In genomic region chr7:6729061-6729817, GRCm38 (mm10) we compare ENCODE assay signal across 7 mouse cellular contexts. TPM values are rescaled to one million over a fixed set of nuclear protein-coding genes. Genes with fewer than 3 reads are reported as not detected.
DNase-seq lines count a peak whose midpoint lies in the region; ATAC-seq and TF ChIP-seq lines count a peak whose summit lies in the region.

No protein-coding gene starts in this region.

- peak overlapping the region; percentile 27 for H3K4me3 ChIP-seq in bone marrow, adult 2 months (replicated peaks; ENCODE audit: control insufficient read depth, low read depth, low read length)
- peak overlapping the region; percentile 46 for H3K4me3 ChIP-seq in embryonic facial prominence, embryonic 11.5 days (ENCODE audit: low read depth, low read length)
- H3K4me3 ChIP-seq in intestine, postnatal 0 days (ENCODE audit: low read depth, low read length) = peak overlapping the region; percentile 52

- WGBS in bone marrow, adult 2 months = 44% methylated on average over 37 of the region's 37 CpGs
- 53% methylated on average over 37 of the region's 37 CpGs for WGBS in embryonic facial prominence, embryonic 11.5 days
- 44% methylated on average over 37 of the region's 37 CpGs for WGBS in intestine, postnatal 0 days

- H3K9ac ChIP-seq in embryonic facial prominence, embryonic 11.5 days (replicated peaks; ENCODE audit: low read length) = peak overlapping the region; percentile 66
- peak overlapping the region; percentile 41; the same call in 1 of the 2 replicates for H3K9ac ChIP-seq in intestine, postnatal 0 days (ENCODE audit: low read depth, low read length)

- no peak for TF ChIP-seq POLR2A in bone marrow, adult 2 months (IDR thresholded peaks at IDR 0.05; ENCODE audit: borderline replicate concordance, control insufficient read depth, low read depth, low read length)

- H3K9me3 ChIP-seq in embryonic facial prominence, embryonic 11.5 days (replicated peaks; ENCODE audit: control insufficient read depth, low read length) = peaks cover 8% of the 10 kb centered on the region
- peaks cover 8% of the 10 kb centered on the region; the same call in 1 of the 2 replicates for H3K9me3 ChIP-seq in intestine, postnatal 0 days (ENCODE audit: control insufficient read depth)

- peak; percentile 94 for DNase-seq in embryonic facial prominence, embryonic 11.5 days (ENCODE audit: low spot score)
- DNase-seq in left cerebral cortex, postnatal 36 days (ENCODE audit: low spot score in 2 of 2) = peak; percentile 89 to 90
- peak; percentile 95 for DNase-seq in mesoderm, embryonic 11.5 days (ENCODE audit: low read depth, low spot score)
- DNase-seq in right cerebral cortex, postnatal 4 days = peak; percentile 93

- intact Hi-C loops in left cerebral cortex, postnatal 36 days (cut with DNase I) = no loop called here

- ATAC-seq in embryonic facial prominence, embryonic 11.5 days (replicated peaks; ENCODE audit: insufficient number of reproducible peaks, low FRiP score, low TSS enrichment, low read depth) = peak; percentile 44
- ATAC-seq in granulocyte monocyte progenitor cell, adult 5-6 weeks (replicated peaks; ENCODE audit: poor library complexity, severe bottlenecking) = peak; percentile 83
- peak; percentile 40 for ATAC-seq in intestine, postnatal 0 days

- H3K27ac ChIP-seq in bone marrow, adult 2 months (ENCODE audit: control insufficient read depth, insufficient read depth, low read depth, low read length, poor library complexity) = no peak overlapping the region
- peak overlapping the region; percentile 82 for H3K27ac ChIP-seq in embryonic facial prominence, embryonic 11.5 days (replicated peaks; ENCODE audit: low read depth, low read length)
- peak overlapping the region; percentile 84 for H3K27ac ChIP-seq in intestine, postnatal 0 days (ENCODE audit: low read depth, low read length)

- H3K4me1 ChIP-seq in bone marrow, adult 2 months (ENCODE audit: control insufficient read depth, insufficient read depth, low read length) = no peaks in the 10 kb centered on the region
- no peaks in the 10 kb centered on the region for H3K4me1 ChIP-seq in embryonic facial prominence, embryonic 11.5 days (ENCODE audit: control insufficient read depth, insufficient read depth, low read length)
- H3K4me1 ChIP-seq in intestine, postnatal 0 days (replicated peaks; ENCODE audit: control insufficient read depth, insufficient read depth, low read length) = no peaks in the 10 kb centered on the region

- H3K4me2 ChIP-seq in embryonic facial prominence, embryonic 11.5 days (ENCODE audit: low read depth, low read length) = peak overlapping the region; percentile 56
- peak overlapping the region; percentile 69 for H3K4me2 ChIP-seq in intestine, postnatal 0 days (replicated peaks; ENCODE audit: low read depth)

- H3K27me3 ChIP-seq in embryonic facial prominence, embryonic 11.5 days (ENCODE audit: control insufficient read depth, insufficient read depth, low read length) = no peaks in the 10 kb centered on the region
- no peaks in the 10 kb centered on the region for H3K27me3 ChIP-seq in intestine, postnatal 0 days (replicated peaks; ENCODE audit: control insufficient read depth, insufficient read depth, low read length)

- H3K36me3 ChIP-seq in embryonic facial prominence, embryonic 11.5 days (replicated peaks; ENCODE audit: control insufficient read depth, insufficient read depth, low read depth, low read length) = no peaks in the 10 kb centered on the region
- no peaks in the 10 kb centered on the region for H3K36me3 ChIP-seq in intestine, postnatal 0 days (ENCODE audit: control insufficient read depth, insufficient read depth)

- TF ChIP-seq CTCF in bone marrow, adult 2 months (IDR thresholded peaks at IDR 0.05; ENCODE audit: control insufficient read depth, insufficient read depth, low read length) = no peak
- TF ChIP-seq CTCF in intestine, postnatal 0 days (IDR thresholded peaks at IDR 0.05; ENCODE audit: low read depth) = peak; percentile 60

RNA-seq across cellular contexts. Expression of gene Peg3, which starts 1.0 kb away (rescaled TPM):
- polyA plus RNA-seq in bone marrow, adult 2 months (2011; ENCODE audit: insufficient read depth, insufficient read length, low replicate concordance, missing spikeins) = 0.22 and 4.1 TPM in 2 replicates
- 200 and 207 TPM in 2 replicates for polyA plus RNA-seq in embryonic facial prominence, embryonic 11.5 days (2014; fragmentation: Nextera tagmentation; extraction: Ambion mirVana)
- total RNA-seq in granulocyte monocyte progenitor cell, adult 5-6 weeks (2014; fragmentation: Nextera tagmentation) = not detected in 2 replicates
- 0.21 TPM in 1 of 2 replicates, not detected in the other for total RNA-seq in granulocyte monocyte progenitor cell, adult 5-6 weeks (2017)
- 15.6 and 16.6 TPM in 2 replicates for polyA plus RNA-seq in intestine, postnatal 0 days (2015; fragmentation: Nextera tagmentation; extraction: Ambion mirVana)
- 100 to 1,000 TPM; 176 to 235 TPM for total RNA-seq in left cerebral cortex, postnatal 36 days (2021)

RNA-seq across cellular contexts. Expression of gene Usp29, which starts 1.1 kb away (rescaled TPM):
- not detected in 2 replicates for polyA plus RNA-seq in bone marrow, adult 2 months (2011; ENCODE audit: insufficient read depth, insufficient read length, low replicate concordance, missing spikeins)
- polyA plus RNA-seq in embryonic facial prominence, embryonic 11.5 days (2014; fragmentation: Nextera tagmentation; extraction: Ambion mirVana) = 13.3 and 15.2 TPM in 2 replicates
- total RNA-seq in granulocyte monocyte progenitor cell, adult 5-6 weeks (2014; fragmentation: Nextera tagmentation) = not detected in 2 replicates
- total RNA-seq in granulocyte monocyte progenitor cell, adult 5-6 weeks (2017) = not detected in 2 replicates
- polyA plus RNA-seq in intestine, postnatal 0 days (2015; fragmentation: Nextera tagmentation; extraction: Ambion mirVana) = 0.68 and 0.71 TPM in 2 replicates
- 10 to 100 TPM; 32.8 to 44.1 TPM for total RNA-seq in left cerebral cortex, postnatal 36 days (2021)

RNA-seq across cellular contexts. Expression of gene Zim1, which starts 33.0 kb away (rescaled TPM):
- 0.40 TPM in 1 of 2 replicates, not detected in the other for polyA plus RNA-seq in bone marrow, adult 2 months (2011; ENCODE audit: insufficient read depth, insufficient read length, low replicate concordance, missing spikeins)
- 2.8 and 2.9 TPM in 2 replicates for polyA plus RNA-seq in embryonic facial prominence, embryonic 11.5 days (2014; fragmentation: Nextera tagmentation; extraction: Ambion mirVana)
- total RNA-seq in granulocyte monocyte progenitor cell, adult 5-6 weeks (2014; fragmentation: Nextera tagmentation) = not detected in 2 replicates
- total RNA-seq in granulocyte monocyte progenitor cell, adult 5-6 weeks (2017) = not detected in 2 replicates
- 0.71 and 0.73 TPM in 2 replicates for polyA plus RNA-seq in intestine, postnatal 0 days (2015; fragmentation: Nextera tagmentation; extraction: Ambion mirVana)
- 1 to 10 TPM; 2.6 to 6.4 TPM for total RNA-seq in left cerebral cortex, postnatal 36 days (2021)

Comparison
In these comparisons a context has a peak if more than half of its experiments do, and no peak if none do; other contexts are left out.
1. RNA of gene Peg3, which starts 1.0 kb away (polyA plus RNA-seq): 200 to 207 TPM in embryonic facial prominence, embryonic 11.5 days; 15.6 to 16.6 TPM in intestine, postnatal 0 days and 0.22 to 4.1 TPM in bone marrow, adult 2 months; every median in the first group is over 10 times any median in the second.
2. Peak in every context shown above with its lines, with median percentiles within 50 percentile points of each other: H3K4me3 ChIP-seq, ATAC-seq and DNase-seq.